Mouse (Mus musculus): ENCODE data around the gene Auts2.

The Auts2 gene

DNA sequence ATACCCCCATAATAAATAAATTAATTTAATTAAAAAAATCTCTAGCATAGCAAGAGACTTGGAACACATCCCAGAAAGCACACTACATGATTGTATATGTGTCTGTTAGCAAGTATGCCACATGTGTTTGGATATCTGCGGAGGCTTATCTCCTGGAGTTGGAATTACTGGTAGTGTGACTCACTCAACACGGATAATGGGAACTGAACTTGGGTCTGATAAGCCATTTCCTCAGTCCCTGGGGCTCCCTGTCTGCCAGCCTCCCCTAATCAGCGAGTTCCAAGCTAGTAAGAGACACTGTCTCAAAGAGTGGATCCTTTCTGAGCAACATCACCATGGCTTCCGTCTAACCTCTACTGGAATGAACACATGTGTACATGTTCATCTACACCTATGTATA lies 1056.6 kb downstream of the Auts2 start:
- DNase-seq (ENCODE audit: low spot score in 2 of 2) = no peak

DNA sequence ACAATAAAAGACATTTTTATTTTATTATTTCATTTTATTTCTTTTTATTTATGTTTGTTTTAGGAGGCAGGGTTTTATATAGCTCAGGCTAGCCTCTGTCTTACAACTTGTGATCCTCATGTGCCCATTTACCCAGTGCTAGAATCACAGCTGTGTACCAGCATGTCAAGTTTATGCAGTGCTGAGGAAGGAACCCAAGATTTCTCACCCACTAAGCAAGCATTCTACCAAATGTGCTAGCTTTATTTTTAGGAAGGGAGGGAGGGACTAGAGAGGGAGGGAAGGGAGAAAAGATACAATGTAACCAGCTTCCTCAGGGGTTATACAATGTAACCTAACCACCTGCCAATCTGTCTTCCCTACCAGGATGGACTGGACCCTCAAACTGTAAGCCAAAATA lies 1067.9 kb downstream of the Auts2 start:
- no peak for DNase-seq (ENCODE audit: low spot score in 2 of 2)

DNA sequence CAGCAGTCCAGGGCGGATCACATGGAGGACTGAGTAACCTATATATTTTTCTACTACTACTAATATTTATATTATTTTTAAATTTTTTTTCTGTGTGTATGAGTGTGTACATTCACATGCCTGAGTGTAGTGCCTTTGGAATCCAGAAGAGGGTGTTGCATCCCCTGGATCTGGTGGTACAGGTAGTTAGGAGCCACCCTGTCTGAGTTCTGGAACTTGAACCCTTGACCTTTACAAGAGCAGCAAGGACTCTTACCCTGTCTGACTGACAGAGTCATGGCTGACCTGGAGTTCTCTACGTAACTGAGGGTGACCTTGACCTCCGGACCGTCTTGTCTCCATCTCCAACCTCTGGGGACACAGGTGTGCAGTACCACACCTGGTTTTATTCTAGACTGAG lies 1074.5 kb downstream of the Auts2 start:
- no peak for DNase-seq (ENCODE audit: low spot score in 2 of 2)

DNA sequence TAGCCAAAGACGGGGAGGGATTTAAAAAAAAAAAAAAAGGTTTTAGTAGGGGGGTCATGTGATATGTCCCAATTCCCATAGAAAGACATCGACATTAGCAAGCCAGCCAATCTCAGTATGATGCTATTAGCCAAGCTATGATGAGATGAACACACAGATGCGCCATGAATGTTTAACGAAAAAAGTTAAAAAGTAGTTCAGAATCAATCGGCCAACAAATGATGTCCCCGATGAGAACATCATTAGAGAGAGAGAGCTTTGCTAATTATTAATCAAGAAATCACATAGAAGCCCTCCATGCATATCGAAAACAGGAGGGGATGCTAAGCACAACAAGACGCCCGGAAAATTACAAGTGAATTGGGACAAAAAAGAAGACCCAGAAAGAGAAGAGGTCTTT lies 1077.0 kb downstream of the Auts2 start:
- no peak for DNase-seq (ENCODE audit: low spot score in 2 of 2)

DNA sequence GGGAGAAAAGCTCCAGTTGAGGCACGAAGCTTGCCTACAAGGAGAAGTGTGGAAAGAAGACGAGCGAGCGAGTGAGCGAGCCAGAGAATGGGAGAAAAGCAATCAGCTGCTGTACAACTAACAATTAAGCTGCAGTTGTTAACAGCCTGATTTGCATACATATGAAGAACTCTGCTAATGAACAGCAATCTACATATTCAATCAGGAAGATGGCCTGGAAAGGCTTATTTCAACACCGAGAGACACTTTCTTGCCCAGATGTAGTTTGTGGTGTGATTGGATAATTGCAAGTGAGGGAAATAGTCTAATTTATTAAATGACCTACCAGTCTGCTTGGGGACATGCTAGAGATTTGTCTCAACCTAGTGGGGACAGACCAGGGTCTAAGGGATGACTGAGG lies 1079.7 kb downstream of the Auts2 start:
- DNase-seq (ENCODE audit: low spot score in 2 of 2) = no peak

DNA sequence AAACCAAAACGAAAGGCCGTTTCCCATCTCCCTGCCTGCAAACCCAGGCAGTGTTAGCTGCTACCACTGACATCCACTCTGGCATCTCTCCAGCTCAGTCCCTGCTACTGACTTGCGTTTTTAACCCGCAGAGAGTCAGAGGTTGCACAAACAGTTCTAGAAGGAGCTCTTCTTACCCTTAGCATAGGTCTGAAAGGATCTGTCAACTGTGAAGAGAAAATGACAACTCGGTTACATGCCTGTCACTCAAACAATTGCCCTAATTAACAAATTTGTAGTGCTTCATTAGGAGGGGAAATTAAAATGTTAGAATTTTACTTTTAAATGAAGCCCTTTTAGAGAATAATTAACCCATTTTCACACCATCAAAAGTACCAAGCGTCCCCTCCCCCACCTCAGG lies 1083.2 kb downstream of the Auts2 start:
- DNase-seq (ENCODE audit: low spot score in 2 of 2) = no peak

DNA sequence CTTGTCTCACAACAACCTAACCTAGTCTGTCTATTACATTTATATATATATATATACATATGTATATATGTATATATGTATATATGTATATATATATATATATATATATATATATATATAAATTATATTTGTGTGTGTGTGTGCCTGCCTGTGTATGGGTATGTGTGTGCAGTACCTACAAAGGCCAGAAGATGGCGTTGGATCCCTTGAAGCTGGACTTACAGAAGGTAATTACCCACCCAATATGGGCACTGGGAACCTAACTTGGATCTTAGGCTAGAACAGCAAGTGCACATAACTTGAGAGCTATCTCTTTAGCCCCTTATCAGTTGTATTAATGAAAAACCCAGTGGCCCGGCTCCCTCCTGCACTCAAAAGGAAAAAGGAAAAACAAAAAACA lies 1083.6 kb downstream of the Auts2 start:
- no peak for DNase-seq (ENCODE audit: low spot score in 2 of 2)

DNA sequence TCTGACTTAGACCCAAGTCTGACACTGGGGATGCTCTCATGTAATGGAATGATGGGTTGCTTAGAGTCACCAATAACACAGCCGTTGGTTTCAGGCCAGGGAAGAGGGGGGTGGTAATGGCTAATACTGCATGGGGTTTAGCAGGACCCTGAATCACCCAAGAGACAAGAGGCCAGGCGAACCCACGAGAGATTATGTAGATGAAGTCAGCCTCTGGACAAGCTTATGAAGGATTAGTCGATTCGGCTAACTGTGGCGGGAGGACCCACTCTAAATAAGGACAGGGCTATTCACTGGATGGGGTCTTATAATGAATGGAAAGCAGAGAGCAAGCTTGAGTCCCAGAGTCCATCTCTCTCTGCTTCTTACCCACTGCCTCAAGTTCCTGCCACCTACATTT lies 1084.4 kb downstream of the Auts2 start:
- no peak for DNase-seq (ENCODE audit: low spot score in 2 of 2)

DNA sequence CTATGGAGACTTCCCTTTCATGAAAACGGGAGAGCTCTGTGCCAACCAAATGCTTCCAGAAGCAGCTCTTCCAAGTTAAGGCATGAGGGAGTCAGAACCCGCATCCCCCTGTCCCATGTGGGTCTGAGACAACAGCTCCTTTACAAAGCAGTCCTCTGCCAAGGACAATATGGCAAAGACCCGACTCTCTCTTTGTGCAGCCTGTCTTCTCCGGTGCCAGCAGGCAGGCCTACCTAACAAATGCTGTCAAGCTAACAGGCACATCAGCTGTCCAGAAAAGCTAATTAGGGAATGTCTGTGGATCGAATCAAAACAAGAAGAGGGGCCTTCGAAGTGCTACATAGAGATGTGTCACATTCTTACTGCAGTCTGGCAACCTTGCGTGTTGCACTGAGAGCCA lies 1085.1 kb downstream of the Auts2 start:
- DNase-seq (ENCODE audit: low spot score in 2 of 2) = no peak

DNA sequence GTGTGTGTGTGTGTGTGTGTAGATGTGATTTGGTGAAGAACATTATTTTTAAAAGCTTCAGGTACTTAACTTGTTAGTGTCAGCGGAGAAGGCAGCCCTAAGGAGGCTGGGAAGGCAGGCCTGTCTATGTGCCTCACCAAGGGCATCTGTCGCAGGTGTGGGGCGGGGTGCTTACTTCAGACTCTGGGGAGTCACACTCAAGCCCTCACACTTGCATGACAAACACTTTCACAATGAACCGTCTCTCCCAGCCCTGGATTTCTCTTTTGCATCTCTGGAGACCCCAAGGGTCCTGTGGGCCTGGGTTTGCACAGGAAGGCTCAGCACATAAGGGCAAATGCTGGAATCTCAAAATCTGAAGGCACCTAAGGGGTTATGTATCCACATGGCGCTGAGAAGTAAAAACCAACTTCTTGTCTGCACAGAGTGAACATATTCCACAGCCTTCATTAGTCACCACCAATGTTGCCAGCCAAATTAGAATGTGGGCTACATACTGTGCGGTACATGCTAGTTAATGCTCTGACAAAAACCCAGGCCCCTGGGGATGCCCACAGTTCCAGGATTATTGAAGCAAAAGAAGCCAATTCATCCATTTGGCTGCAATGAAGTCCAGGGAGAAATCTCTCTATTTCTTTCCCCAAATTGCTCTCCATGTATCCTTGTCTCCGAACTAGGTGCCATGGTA lies 1093.8 kb downstream of the Auts2 start:
- DNase-seq (ENCODE audit: low spot score in 2 of 2) = no peak

DNA sequence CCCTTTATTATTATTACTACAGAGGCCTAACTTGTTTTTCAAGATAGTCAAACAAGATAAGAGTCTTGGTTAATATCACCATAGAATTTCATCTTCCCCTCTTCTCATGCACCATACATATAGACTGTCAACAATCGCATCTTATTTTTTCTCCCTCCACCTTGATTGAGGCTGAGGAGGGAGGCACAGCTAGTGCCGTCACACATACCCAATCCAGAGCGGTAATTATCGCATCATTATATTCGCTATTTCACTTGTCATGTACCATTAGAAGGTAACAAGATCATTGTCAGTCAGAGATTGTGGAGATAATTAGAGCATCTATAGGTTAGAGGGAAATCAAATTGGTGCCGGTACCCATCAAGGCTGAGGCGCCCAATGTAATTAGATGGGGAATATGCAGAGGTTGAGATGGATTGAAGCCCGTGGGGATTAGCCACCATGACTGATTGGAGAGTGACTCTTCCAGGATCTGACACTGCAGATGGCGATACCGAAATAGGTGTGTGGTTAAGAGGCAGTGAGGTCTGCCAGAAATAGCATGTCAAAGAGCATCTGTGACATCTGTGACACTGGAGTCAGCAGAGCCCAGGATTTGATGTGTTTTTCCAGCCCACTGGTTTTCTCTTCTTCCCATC lies 1107.8 kb downstream of the Auts2 start:
- DNase-seq (ENCODE audit: low spot score in 2 of 2) = no peak

DNA sequence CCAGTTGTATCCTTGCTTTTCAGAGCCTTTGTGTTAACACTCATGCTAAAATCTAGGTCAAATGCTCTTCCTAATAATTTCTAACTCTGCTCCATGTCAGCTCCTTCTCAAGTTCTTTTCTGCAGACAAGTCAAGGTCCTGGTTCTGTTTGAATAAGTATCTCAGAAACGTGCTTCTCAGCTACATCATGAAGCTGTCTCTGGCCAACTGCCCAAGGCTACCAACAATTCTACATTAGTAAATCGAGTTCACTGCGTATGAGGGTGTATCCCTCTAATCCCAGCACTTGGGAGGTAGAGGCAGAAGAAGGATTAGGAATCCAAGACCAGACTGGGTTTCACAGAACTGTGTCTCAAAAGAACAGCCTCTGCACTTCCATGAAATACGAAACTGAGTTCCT lies 1109.9 kb downstream of the Auts2 start:
- no peak for DNase-seq (ENCODE audit: low spot score in 2 of 2)

DNA sequence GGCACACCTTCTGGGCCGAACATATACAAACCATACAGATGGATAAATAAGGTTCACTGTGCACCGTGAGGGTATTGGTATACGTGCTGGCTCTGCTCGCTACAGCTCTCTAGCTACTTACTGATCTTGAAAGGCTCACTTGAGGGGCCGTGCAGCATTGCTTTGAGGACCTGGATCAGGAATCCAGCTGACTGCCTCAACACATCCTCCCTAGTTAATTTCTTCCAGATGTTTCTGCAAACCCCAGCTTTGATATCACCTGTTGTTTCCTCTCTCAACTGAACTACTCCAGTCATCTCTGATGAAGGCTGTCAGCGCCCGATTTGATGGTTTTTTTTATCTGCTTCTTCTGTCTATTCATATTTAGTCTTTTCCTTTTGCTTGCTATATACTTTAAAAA lies 1111.2 kb downstream of the Auts2 start:
- DNase-seq (ENCODE audit: low spot score in 2 of 2) = no peak

DNA sequence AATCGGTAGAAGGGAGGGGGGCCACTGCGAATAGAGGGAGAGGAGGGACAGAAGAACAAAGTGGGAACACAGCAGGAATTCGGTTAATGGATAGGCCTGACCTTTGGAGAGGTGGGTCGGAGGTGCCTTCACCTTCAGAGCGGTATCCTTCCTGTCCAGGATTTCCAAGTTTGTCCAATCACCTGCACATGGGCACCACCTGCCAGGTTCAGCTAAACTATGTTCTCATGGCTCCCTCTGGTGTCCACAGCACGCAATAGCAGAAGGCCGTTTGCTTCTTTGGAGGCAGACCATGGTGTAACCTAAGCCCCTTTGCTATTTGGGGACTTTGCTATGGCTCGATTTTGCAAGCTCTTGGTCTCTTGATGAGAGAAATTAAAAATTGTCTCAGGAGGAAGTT lies 1113.0 kb downstream of the Auts2 start:
- peak in 1 of 2 experiments; percentile 6 for DNase-seq (ENCODE audit: low spot score in 2 of 2)

DNA sequence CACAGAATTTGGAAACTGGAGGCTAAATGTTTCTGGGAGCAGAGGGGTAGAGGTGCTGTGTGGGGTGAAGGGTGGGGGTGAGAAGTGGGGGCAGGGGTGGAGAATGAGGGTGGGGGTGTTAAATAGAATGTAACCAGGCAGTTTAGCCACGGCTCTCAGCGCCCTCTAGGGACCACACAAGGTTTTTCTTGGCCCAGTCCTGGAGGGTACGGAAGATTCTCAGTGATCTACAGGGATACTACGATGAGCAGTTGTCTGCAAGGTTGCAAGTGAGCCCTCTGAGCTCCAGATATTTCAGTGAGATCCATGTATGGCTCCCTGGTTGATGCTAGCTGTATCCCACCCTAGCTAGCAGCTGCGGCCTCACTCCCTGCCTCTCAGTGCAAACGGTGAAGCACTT lies 1113.6 kb downstream of the Auts2 start:
- DNase-seq (ENCODE audit: low spot score in 2 of 2) = no peak

DNA sequence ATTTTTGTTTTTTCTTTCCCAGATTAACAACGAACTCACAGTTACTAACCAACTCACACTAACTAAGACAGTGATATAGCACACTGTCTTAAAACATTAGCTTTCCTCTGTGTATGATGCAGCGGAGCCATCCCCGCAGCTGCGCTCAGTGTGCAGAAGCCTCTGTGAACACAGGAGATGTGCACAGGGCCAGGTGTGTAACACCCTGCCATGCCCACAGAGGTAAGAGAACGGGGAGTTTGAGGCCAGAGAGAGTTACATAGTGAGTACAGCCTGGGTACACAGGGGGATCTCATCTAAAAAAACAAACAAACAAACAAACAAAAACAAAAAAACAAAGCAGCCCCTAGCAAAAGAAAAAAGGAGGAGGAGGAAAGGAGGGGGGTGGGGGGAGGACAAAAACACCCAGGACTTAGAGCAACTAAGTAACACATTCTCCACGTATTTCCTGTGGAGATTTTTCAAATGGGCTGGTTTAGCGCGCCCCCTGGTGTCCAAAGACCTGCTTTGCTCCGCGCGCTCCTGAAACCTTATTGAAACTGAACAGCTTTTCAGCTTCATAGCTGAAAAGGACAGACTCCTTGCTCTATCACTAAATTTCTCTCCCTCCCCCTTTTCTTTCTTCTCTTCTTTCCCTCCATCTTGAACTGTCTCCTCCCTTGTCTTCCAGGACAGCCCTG lies 1115.3 kb downstream of the Auts2 start:
- peak in 1 of 2 experiments; percentile 34 for DNase-seq (ENCODE audit: low spot score in 2 of 2)

DNA sequence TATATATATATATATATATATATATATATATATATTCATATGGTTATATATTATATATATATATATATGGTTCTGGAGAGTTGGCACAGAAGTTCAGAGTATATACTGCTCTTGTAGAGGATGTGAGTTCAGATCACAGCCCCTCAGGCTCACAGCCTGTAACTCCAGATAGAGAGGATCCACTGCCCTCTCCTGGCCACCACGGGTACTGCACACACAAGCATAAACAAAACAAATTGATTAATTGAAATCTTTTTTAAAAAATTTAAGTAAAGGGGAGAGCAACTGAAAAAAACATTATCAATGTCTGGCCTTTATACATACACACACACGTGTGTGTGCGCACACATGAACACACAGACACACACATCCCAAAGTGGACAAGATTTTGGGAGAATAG lies 1120.4 kb downstream of the Auts2 start:
- no peak for DNase-seq (ENCODE audit: low spot score in 2 of 2)

DNA sequence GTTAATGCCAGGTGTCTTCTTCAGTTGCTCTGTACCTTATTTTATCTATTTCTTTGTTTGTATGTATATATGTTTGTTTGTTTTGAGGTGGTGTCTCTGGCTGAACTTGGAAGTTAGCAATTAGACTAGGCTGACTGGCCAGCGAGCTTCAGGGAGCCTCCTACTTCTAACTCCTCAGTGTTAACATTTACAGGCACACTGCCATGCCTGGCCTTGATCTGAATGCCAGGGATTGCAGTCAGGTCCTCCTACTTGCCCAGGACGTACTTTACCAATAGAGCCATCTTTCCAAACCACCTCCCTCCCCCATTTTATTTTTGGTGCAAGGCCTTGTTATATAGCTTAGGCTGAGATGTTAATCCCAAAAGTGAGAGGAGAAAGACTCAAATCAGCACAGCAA lies 1122.7 kb downstream of the Auts2 start:
- no peak for DNase-seq (ENCODE audit: low spot score in 2 of 2)

DNA sequence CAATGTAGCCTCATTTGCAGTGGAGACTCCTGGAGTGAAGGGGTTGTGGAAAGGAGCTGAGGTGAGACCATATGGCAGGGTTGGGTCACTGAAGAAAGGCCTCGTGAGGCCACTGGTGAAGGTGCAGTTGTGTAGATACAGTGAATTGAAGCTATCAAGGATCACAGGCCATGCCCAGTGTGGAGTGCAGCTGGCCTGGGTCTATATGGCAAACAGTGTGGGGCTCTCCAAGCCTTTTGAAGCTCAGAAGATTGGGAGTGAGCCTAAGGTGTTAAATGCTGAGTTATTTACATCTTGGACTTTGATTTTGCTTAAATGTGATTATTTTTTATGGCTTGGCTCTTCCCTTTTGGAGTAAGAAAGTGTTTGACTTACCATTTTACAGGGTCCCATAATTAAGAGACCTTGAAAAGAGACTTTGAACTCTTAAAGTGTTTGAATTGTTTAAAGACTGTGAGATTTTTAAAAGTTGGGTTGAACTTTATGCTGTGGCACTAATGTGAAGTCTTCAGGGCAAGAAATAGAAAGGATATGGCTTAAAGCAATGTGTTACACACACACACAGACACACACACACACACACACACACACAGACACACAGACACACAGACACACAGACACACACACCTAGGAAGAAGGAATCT lies 1127.1 kb downstream of the Auts2 start:
- DNase-seq (ENCODE audit: low spot score in 2 of 2) = no peak

DNA sequence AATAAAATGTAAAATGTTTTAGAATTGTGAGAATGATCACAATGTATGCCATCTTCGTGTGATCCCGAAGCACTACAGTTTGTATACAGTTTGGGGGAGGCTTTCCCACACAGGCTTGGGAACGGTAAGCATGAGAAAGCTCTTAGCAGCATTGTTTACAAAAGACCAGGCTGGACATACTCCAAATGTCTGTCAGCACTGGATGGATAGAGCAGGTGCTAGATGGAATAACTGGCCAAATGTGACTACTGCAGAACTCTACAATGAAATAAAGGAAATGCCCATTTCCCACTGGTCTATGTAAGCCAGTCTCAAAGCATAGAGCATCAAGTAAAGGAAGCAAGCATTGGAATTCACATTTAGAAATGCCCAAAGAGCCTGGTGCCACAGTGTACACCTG lies 1144.9 kb downstream of the Auts2 start:
- DNase-seq (ENCODE audit: low spot score in 2 of 2) = no peak

DNA sequence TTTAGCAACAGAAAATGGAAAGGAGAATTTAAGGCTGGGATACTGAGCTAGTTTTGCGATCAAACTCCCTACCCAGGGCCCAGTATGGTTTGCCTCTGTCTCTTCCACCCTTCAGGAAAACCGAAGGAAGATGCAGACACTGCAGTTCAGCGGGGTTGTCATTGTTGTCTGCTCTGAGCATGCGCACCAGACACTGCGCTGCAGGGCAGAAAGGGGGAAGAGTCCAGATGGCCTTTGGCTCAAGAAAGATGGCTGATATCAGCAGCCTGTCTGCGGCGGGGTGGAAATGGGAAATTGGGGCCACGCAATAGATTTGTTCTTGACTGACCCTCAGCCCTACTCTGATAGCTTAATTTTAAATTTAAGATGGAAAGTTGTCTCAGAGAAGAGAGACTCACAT lies 1147.4 kb downstream of the Auts2 start:
- DNase-seq (ENCODE audit: low spot score in 2 of 2) = no peak

Data from heart, adult 9 months (tissue).